Mouse (Mus musculus) adrenal gland, adult 18-20 months (tissue): ENCODE data around the gene Coa3. TPM values are rescaled to one million over a fixed set of nuclear protein-coding genes. Genes with fewer than 3 reads are reported as not detected.
A peak's percentile ranks its signal among the peaks of the same experiment; 100 is the strongest.

ENCODE experiments used
- DNase-seq, 2 experiments: peaks; one replicate each; pipeline ENCODE4 v3.0.0; 2021 to 2022; ENCODE audit warnings: low spot score in 2 of 2
- total RNA-seq, 2 experiments: library from RNA; stranded (reverse); gene quantifications; 1 replicate in 1 of 2; 2 replicates in 1 of 2; pipeline ENCODE4 v1.2.3; 2021

The Coa3 gene
- total RNA-seq, 2 experiments from 2014 or later, result 79.9 to 86.3 TPM

- peak; percentile 79 to 82 for DNase-seq
These were observed 25.1 kb downstream of the Coa3 start, which contains the start of gene Vps25 for GRCm38 (mm10) chr11:101253613-101254389. TSS of gene Vps25 (plus strand) at chr11:101253707.

- DNase-seq, result no peak
These were observed 26.0 kb downstream of the Coa3 start for GRCm38 (mm10) chr11:101252941-101253340.

GRCm38 (mm10) chr11:101251031-101251430, 27.9 kb downstream of the Coa3 start:
- no peak for DNase-seq

- DNase-seq, result peak; percentile 58 to 72
These were observed 30.5 kb downstream of the Coa3 start for GRCm38 (mm10) chr11:101248258-101248994.

- DNase-seq, result no peak
These were observed 31.3 kb downstream of the Coa3 start for GRCm38 (mm10) chr11:101247521-101248030.

- DNase-seq, result no peak
These were observed 32.3 kb downstream of the Coa3 start for GRCm38 (mm10) chr11:101246702-101247012.

GRCm38 (mm10) chr11:101245855-101246701, 32.8 kb downstream of the Coa3 start, which contains the start of gene Ramp2:
TSS of gene Ramp2 (plus strand) at chr11:101246028.
- DNase-seq, result peak in 1 of 2 experiments; percentile 63

- DNase-seq, result no peak
These were observed 33.8 kb downstream of the Coa3 start for GRCm38 (mm10) chr11:101245071-101245470.

- peak in 1 of 2 experiments; percentile 25 for DNase-seq
These were observed 40.8 kb downstream of the Coa3 start for GRCm38 (mm10) chr11:101238071-101238647.

GRCm38 (mm10) chr11:101236782-101237181, 42.1 kb downstream of the Coa3 start:
- DNase-seq, result no peak

GRCm38 (mm10) chr11:101235429-101235828, 43.5 kb downstream of the Coa3 start:
- no peak for DNase-seq

GRCm38 (mm10) chr11:101234124-101234523, 44.8 kb downstream of the Coa3 start:
- DNase-seq, result no peak

GRCm38 (mm10) chr11:101233240-101233639, 45.7 kb downstream of the Coa3 start:
- no peak for DNase-seq

GRCm38 (mm10) chr11:101232010-101232839, 46.7 kb downstream of the Coa3 start:
- no peak for DNase-seq

GRCm38 (mm10) chr11:101230991-101231871, 47.7 kb downstream of the Coa3 start:
- peak in 1 of 2 experiments; percentile 43 for DNase-seq

- no peak for DNase-seq
These were observed 48.4 kb downstream of the Coa3 start for GRCm38 (mm10) chr11:101230526-101230925.

GRCm38 (mm10) chr11:101230061-101230511, 48.8 kb downstream of the Coa3 start:
- no peak for DNase-seq

GRCm38 (mm10) chr11:101229361-101229900, 49.5 kb downstream of the Coa3 start:
- DNase-seq, result peak in 1 of 2 experiments; percentile 34
